Mouse (Mus musculus): ENCODE data around the gene Snx21. TPM values are rescaled to one million over a fixed set of nuclear protein-coding genes. Genes with fewer than 3 reads are reported as not detected.
"Not testable (repeated sequence)": the region's sequence is repeated elsewhere in the genome, so short reads cannot be mapped to it uniquely, and the experiment has no call there.

Gene Snx21
- total RNA-seq, 1 experiment from 2014 or later: 50.0 TPM

- DNase-seq: no peak
Measured at GRCm38 (mm10) chr2:164793772-164794171, 8.1 kb downstream of the Snx21 start.

GRCm38 (mm10) chr2:164794293-164794692, 8.7 kb downstream of the Snx21 start:
- peak; percentile 89 for DNase-seq

- no peak for DNase-seq
Measured at GRCm38 (mm10) chr2:164795868-164796267, 10.2 kb downstream of the Snx21 start.

GRCm38 (mm10) chr2:164798554-164798953, 12.9 kb downstream of the Snx21 start:
- DNase-seq: not testable (repeated sequence)

- no peak for DNase-seq
Measured at GRCm38 (mm10) chr2:164800252-164801004, 14.8 kb downstream of the Snx21 start.

GRCm38 (mm10) chr2:164803201-164803920, 17.7 kb downstream of the Snx21 start:
- no peak for DNase-seq

DNA sequence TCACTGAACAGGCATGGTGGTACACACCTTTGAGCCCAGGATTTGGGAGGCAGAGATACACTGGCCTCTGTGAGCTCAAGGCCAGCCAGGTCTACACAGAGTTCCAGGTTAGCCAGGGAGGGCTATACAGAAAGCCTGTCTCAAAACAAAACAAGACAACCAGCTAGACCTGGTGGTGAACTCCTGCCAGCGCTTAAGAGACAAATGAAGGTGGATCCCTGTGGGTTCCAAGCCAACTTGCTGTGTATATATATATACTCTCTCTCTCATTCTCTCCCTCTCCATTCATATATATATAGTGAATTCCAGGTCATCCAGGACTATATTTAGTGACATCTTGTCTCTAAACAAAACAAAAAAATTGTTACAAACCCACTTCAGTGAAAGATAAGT, 18.3 kb downstream of the Snx21 start:
- no peak for DNase-seq

GRCm38 (mm10) chr2:164804533-164805331, 19.1 kb downstream of the Snx21 start, which contains the start of the genes Acot8 and Zswim3:
Acot8 (minus strand) TSS chr2:164804882.
Zswim3 (plus strand) TSS chr2:164805098.
- peak; percentile 92 for DNase-seq

DNA sequence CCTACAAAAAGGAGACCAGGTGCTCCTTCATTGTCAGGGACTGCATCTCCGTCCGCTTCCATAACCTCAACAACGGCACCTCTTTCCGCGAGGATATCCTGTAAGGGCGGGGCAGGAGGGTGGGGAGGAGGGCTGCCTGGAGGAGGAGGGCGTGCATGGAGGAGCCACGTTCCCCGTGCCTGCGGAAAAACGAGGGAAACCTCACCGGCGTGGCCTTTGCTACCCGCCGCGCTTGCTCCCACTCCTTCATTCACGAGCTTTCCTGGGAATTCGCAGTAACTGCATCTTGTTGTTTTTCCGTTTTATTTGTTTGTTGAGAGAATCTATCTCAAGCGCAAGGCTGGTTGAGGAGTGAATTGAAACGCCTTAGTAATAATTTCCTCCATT, 19.7 kb downstream of the Snx21 start:
- DNase-seq: no peak

DNA sequence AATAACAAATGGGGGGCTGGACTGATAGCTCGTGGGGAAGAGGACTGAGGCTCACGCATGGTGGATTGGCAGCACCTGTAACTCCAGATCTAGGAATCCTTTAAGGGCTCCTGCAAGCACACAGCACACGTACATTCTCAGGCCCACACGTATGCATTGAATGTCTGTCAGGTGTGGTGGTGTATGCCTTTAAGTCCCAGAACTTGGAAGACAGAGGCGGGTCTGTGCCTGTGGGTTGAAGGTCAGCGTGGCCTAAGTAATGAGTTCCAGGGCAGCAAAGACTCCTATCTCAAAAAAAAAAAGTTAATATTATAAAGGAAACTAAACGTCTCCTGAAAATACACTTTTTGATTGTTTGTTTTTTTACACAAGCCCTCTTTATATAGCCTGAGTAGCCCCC, 21.0 kb downstream of the Snx21 start:
- DNase-seq: no peak

DNA sequence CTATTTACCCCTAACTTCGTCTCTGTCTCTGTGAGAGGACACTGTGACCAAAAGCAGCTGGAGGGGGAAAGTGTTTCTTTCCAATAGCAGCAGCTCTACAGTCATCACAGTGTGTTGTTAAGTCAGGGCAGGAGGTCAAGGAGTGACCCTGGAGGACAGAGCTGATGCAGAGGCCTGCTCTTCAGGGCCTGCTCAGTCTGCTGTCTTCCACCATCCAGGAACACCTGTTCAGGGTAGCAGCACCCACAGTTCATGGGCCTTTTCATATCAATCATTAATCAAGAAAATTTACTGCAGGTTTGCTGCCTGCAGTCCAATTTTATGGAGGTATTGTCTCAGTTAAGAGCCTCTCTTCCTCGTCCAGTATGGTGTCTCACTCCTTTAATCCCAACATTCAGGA, 27.9 kb downstream of the Snx21 start:
- DNase-seq: no peak

DNA sequence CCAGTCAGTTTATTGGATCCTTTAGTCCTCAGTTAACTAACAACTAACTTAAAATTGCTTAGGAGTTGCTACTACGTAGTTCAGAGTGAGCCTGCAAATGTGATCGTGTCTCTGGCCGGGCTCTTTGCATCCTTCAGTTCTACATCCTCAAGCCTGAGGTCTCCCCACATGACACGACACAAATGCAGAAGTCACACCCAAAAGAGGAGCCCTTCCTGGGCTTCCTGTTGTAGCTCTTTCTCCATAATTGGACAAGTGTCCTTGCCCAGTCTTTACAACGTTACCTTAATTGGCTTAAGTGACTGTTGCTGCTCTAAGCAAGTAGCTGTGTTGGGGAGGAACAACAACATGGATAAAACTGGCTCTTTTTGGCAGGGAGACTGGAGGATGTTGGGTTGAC, 29.7 kb downstream of the Snx21 start:
- DNase-seq: no peak

DNA sequence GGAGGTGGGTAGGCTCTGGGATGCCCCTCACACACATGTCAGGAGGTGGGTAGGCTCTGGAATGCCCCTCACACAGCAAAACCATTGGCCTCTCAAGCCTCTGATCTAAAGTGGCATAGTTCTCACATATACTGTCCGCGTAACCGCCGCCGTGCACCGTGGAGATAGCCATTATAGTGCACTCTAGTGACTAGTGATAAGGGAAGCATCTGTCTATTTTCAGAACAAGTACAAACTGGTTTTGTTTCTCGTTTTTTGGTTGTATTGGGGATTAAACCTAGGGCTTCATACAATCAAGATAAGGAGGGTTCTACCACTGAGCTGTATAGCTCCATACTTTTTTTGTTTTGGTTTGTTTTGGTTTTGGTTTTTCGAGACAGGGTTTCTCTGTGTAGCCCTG, 30.2 kb downstream of the Snx21 start:
- no peak for DNase-seq

DNA sequence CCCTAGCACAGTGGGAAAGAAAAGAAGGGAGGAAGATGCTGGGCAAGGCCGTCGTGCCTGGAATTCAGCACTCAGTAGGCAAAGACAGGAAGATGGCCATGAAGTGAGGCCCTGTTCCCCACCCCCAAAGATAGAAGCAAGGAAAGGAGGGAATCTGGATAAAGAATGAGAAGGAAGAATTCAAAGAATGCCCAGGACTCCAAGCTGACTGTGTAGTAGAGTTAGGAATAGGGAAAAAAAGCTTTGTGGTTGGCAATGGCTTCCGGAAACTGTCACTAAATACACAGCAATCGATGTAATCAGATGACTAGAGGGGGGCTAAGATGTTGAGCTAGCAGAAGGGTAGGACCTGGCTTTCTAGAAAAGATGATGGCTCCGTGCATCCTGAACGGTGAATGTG, 31.6 kb downstream of the Snx21 start:
- no peak for DNase-seq

DNA sequence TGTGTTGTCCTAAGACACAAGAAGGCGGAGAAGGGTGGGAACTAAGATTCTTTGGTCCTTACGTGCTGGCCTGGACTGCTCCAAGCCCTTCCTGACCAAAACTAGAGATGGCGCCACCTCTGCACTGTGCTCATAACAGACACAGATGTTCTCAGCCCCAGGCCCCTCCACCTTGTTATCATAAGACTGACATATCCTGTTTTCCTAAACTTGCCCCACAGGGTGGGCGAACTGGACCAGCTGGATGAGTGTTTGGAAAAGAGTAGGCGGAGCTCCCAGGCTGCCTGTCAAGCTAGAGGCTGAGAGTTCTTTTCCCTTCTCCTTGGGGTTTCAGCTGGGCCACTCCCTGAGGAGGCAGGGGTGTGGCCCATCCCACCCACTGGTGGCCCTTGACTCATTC, 32.1 kb downstream of the Snx21 start:
- no peak for DNase-seq

GRCm38 (mm10) chr2:164821060-164821459, 35.4 kb downstream of the Snx21 start:
- no peak for DNase-seq

DNA sequence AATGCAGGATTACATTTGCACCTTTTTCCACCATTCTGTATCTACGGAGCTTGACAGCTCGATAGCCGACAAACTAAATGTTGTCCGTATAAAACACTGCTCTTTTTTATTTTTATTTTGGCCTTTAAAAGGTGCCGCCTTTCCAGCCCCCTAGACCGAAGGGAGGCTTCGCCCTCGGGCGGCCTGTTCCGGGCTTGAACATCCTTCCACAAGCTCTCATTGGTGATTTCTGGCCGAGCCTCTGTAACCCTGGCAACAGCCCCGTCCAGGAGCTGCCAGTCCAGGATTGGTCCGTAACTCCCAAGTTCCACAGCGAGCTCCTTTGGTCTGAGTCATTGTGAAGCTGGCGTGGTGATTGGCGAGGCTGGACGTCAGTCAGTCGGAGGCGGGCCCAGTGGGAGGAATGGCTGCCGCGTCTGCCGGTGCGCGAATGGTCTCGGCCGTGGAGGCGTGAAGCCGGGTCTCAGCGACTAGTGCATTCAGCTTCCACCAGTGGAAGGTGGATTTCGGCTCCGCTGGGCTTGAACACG, 37.1 kb downstream of the Snx21 start, which contains the start of gene Zswim1:
Zswim1 (plus strand) TSS at position 51 of the 530 bp plus-strand sequence.
- DNase-seq: peak; percentile 99

GRCm38 (mm10) chr2:164823181-164823585, 37.6 kb downstream of the Snx21 start:
- peak; percentile 21 for DNase-seq

GRCm38 (mm10) chr2:164823969-164824368, 38.3 kb downstream of the Snx21 start:
- no peak for DNase-seq

- DNase-seq: no peak
Measured at GRCm38 (mm10) chr2:164825521-164825920, 39.9 kb downstream of the Snx21 start.

- no peak for DNase-seq
Measured at GRCm38 (mm10) chr2:164827146-164827850, 41.7 kb downstream of the Snx21 start.

DNA sequence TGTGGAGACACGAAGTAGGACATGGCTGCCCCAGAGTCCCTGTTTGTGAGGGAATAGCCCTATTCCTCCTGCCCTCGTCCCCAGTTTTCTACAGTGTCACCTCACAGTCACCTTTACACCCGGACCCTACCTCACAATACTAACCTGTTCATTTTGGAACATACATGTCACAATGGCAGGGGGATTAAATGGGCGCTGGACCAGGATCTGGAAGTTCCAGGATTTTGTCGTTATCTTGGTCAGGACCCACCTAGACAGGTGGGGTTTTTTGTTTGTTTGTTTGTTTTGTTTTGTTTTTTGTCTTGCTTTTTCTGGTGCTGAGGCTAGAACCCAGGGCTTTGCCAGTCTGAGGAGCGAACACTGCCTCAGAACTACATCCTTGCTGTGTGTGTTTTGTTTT, 42.8 kb downstream of the Snx21 start, which contains the start of gene Spata25:
Spata25 (minus strand) TSS at position 101 of the 400 bp plus-strand sequence.
- DNase-seq: no peak

All from adrenal gland, postnatal 25 days (tissue).